Mouse (Mus musculus) adrenal gland, adult 8-10 months (tissue): ENCODE results near the gene Myo3b. TPM values are rescaled to one million over a fixed set of nuclear protein-coding genes. Genes with fewer than 3 reads are reported as not detected.
"Not testable (repeated sequence)": the region's sequence is repeated elsewhere in the genome, so short reads cannot be mapped to it uniquely, and the experiment has no call there.

ENCODE experiments used
- DNase-seq: peaks from one replicate; pipeline ENCODE4 v3.0.0; 2022
- total RNA-seq, 4 experiments: library from RNA; stranded (reverse); gene quantifications; 2 replicates each; pipeline ENCODE4 v1.2.4; 2022

Gene Myo3b
- total RNA-seq, 4 experiments from 2014 or later = 0.09 TPM; not detected in 3

- DNase-seq = no peak
Observed at GRCm38 (mm10) chr2:70201796-70202555, 163.1 kb downstream of the Myo3b start.

- no peak for DNase-seq
Observed at GRCm38 (mm10) chr2:70202578-70203167, 163.7 kb downstream of the Myo3b start.

- DNase-seq = no peak
Observed at GRCm38 (mm10) chr2:70208411-70208810, 169.5 kb downstream of the Myo3b start.

GRCm38 (mm10) chr2:70209790-70210189 is 170.9 kb downstream of the Myo3b start:
- DNase-seq = no peak

GRCm38 (mm10) chr2:70210427-70211332 is 171.8 kb downstream of the Myo3b start:
- DNase-seq = no peak

- no peak for DNase-seq
Observed at GRCm38 (mm10) chr2:70214401-70214800, 175.5 kb downstream of the Myo3b start.

GRCm38 (mm10) chr2:70217800-70218199 is 178.9 kb downstream of the Myo3b start:
- no peak for DNase-seq

GRCm38 (mm10) chr2:70218469-70218868 is 179.5 kb downstream of the Myo3b start:
- DNase-seq = no peak

GRCm38 (mm10) chr2:70226679-70227078 is 187.8 kb downstream of the Myo3b start:
- no peak for DNase-seq

- DNase-seq = not testable (repeated sequence)
Observed at GRCm38 (mm10) chr2:70234450-70234849, 195.5 kb downstream of the Myo3b start.

GRCm38 (mm10) chr2:70245981-70246380 is 207.1 kb downstream of the Myo3b start:
- DNase-seq = no peak

- DNase-seq = no peak
Observed at GRCm38 (mm10) chr2:70248616-70249015, 209.7 kb downstream of the Myo3b start.

- DNase-seq = no peak
Observed at GRCm38 (mm10) chr2:70249872-70250271, 210.9 kb downstream of the Myo3b start.

GRCm38 (mm10) chr2:70251256-70251655 is 212.3 kb downstream of the Myo3b start:
- DNase-seq = no peak

GRCm38 (mm10) chr2:70259357-70260000 is 220.6 kb downstream of the Myo3b start:
- DNase-seq = peak; percentile 4

GRCm38 (mm10) chr2:70260646-70261195 is 221.8 kb downstream of the Myo3b start:
- DNase-seq = no peak

- DNase-seq = no peak
Observed at GRCm38 (mm10) chr2:70261703-70262564, 223.0 kb downstream of the Myo3b start.

GRCm38 (mm10) chr2:70262565-70263082 is 223.7 kb downstream of the Myo3b start:
- no peak for DNase-seq

- peak; percentile 29 for DNase-seq
Observed at GRCm38 (mm10) chr2:70278425-70279277, 239.7 kb downstream of the Myo3b start.

- DNase-seq = no peak
Observed at GRCm38 (mm10) chr2:70284109-70284508, 245.2 kb downstream of the Myo3b start.
